Mouse (Mus musculus) liver, adult 2 months (tissue): ENCODE results near the gene AI837181. TPM values are rescaled to one million over a fixed set of nuclear protein-coding genes. Genes with fewer than 3 reads are reported as not detected.
"Not testable (repeated sequence)": the region's sequence is repeated elsewhere in the genome, so short reads cannot be mapped to it uniquely, and the experiment has no call there.

Source experiments
- DNase-seq: peaks from one replicate; pipeline ENCODE4 v3.0.0-alpha.2; 2011; ENCODE audit warnings: low read depth, low spot score; ENCODE audit errors: extremely low read depth
- H3K27ac ChIP-seq: fragments of 200-500 bp; replicated peaks from 2 replicates; pipeline ENCODE4 v1.5.1; 2012; ENCODE audit warnings: low read depth, mild to moderate bottlenecking, control low read depth, inconsistent platforms, low read length; ENCODE audit not compliant: insufficient read depth
- H3K27me3 ChIP-seq: fragments of 200-500 bp; 2 replicates; pipeline ENCODE4 v1.6.1; 2012; ENCODE audit warnings: mild to moderate bottlenecking, moderate library complexity, low read length, inconsistent platforms; ENCODE audit not compliant: control insufficient read depth, insufficient read depth
- H3K36me3 ChIP-seq: fragments of 200-500 bp; 2 replicates; pipeline ENCODE4 v1.6.1; 2012; ENCODE audit warnings: low read length, inconsistent platforms; ENCODE audit not compliant: control insufficient read depth, insufficient read depth
- H3K4me1 ChIP-seq: fragments of 200-500 bp; 2 replicates; pipeline ENCODE4 v1.6.1; 2011; ENCODE audit warnings: low read length; ENCODE audit not compliant: control insufficient read depth, insufficient read depth
- H3K4me3 ChIP-seq: fragments of 200-500 bp; 2 replicates; pipeline ENCODE4 v1.5.1; 2011; ENCODE audit warnings: low read depth, mild to moderate bottlenecking, control low read depth, low read length, moderate library complexity; ENCODE audit not compliant: insufficient read depth
- H3K79me2 ChIP-seq: fragments of 200-500 bp; 2 replicates; pipeline ENCODE4 v1.6.1; 2012; ENCODE audit warnings: inconsistent platforms, mild to moderate bottlenecking, low read length, moderate library complexity; ENCODE audit not compliant: control insufficient read depth, insufficient read depth
- H3K9ac ChIP-seq: fragments of 200-500 bp; 2 replicates; pipeline ENCODE4 v1.6.1; 2012; ENCODE audit warnings: low read depth, mild to moderate bottlenecking, control low read depth, inconsistent platforms, low read length
- CTCF ChIP-seq: fragments of 200-500 bp; IDR thresholded peaks from 2 replicates; pipeline ENCODE4 v1.5.1; 2011; ENCODE audit warnings: low read depth, low read length, control low read depth
- POLR2A ChIP-seq: fragments of 200-500 bp; IDR thresholded peaks from 2 replicates; pipeline ENCODE4 v1.6.1; 2011; ENCODE audit warnings: low read length, control low read depth; ENCODE audit not compliant: insufficient read depth; ENCODE audit errors: extremely low read depth
- WGBS: fragments of 180-500 bp; shearing (Covaris S2); methylation state at CpG from one replicate; pipeline ENCODE4 v1.1.7; 2018; 5-methylcytosine and 5-hydroxymethylcytosine counted together
- polyA plus RNA-seq: library from polyadenylated mRNA; depleted of rRNA; stranded (reverse); fragments of >200 nt; gene quantifications from 2 replicates; pipeline ENCODE4 v1.2.3, GENCODE M21; 2012
- total RNA-seq: library from RNA; depleted of rRNA; stranded (reverse); fragments of >200 nt; gene quantifications from 2 replicates; pipeline ENCODE4 v1.2.3, GENCODE M21; 2014

The AI837181 gene
- total and polyA plus RNA-seq, 2 experiments, result 7.8 to 36.6 TPM

GRCm38 (mm10) chr19:5402293-5402692 lies 22.7 kb upstream of the AI837181 start, which contains the start of gene Tsga10ip:
Tsga10ip (minus strand) TSS chr19:5402526.
- Histone ChIP-seq H3K27ac (no peak within 1 kb of the TSS), H3K36me3 (no peaks in the 10 kb centered on the region), H3K4me1 (peaks cover 4% of the 10 kb centered on the region; the same call in 1 of the 2 replicates), H3K27me3 (no peaks in the 10 kb centered on the region), H3K9ac (no peak within 1 kb of the TSS), H3K79me2 (no peaks in the 10 kb centered on the region), H3K4me3 (no peak within 1 kb of the TSS)
- 86% methylated on average over 8 of the region's 8 CpGs for WGBS
- TF ChIP-seq POLR2A, result no peak
- TF ChIP-seq CTCF, result no peak
- no peak for DNase-seq

GRCm38 (mm10) chr19:5405924-5406323 lies 19.0 kb upstream of the AI837181 start:
- 7% methylated on average over 7 of the region's 7 CpGs for WGBS
- peak overlapping the region; percentile 65 for H3K9ac ChIP-seq
- TF ChIP-seq CTCF (no peak), POLR2A (no peak)

GRCm38 (mm10) chr19:5406531-5407126 lies 18.3 kb upstream of the AI837181 start:
- peak overlapping the region; percentile 58 for H3K4me3 ChIP-seq
- under 1% methylated on average over 25 of the region's 25 CpGs for WGBS
- peak overlapping the region; percentile 94 for H3K27ac ChIP-seq
- peak overlapping the region; percentile 75 for H3K9ac ChIP-seq
- H3K4me1 ChIP-seq, result peaks cover 17% of the 10 kb centered on the region
- not testable (repeated sequence) for H3K79me2 ChIP-seq, H3K36me3 ChIP-seq, H3K27me3 ChIP-seq
- peak; percentile 22; the same call in 1 of the 2 replicates for TF ChIP-seq POLR2A
- DNase-seq, result peak; percentile 70

More at GRCm38 (mm10) chr19:5405924-5406323, 19.0 kb upstream of the AI837181 start:
- H3K27me3 ChIP-seq, result no peaks in the 10 kb centered on the region
- H3K4me3 ChIP-seq, result peak overlapping the region; percentile 44
- peak overlapping the region; percentile 69 for H3K27ac ChIP-seq
- no peaks in the 10 kb centered on the region for H3K36me3 ChIP-seq
- DNase-seq, result no peak
- 0 out of 2 replicates have a peak, but pooled peaks cover 3% of the 10 kb centered on the region for H3K79me2 ChIP-seq
- peaks cover 17% of the 10 kb centered on the region for H3K4me1 ChIP-seq

GRCm38 (mm10) chr19:5407133-5407532 lies 17.8 kb upstream of the AI837181 start:
- no peaks in the 10 kb centered on the region for H3K27me3 ChIP-seq
- 5% methylated on average over 7 of the region's 7 CpGs for WGBS
- H3K9ac ChIP-seq, result peak overlapping the region; percentile 75
- peak overlapping the region; percentile 94 for H3K27ac ChIP-seq
- no peaks in the 10 kb centered on the region for H3K36me3 ChIP-seq
- H3K79me2 ChIP-seq, result 0 out of 2 replicates have a peak, but pooled peaks cover 3% of the 10 kb centered on the region
- peaks cover 17% of the 10 kb centered on the region for H3K4me1 ChIP-seq
- H3K4me3 ChIP-seq, result peak overlapping the region; percentile 58
- TF ChIP-seq POLR2A (no peak), CTCF (peak; percentile 80)
- peak; percentile 78 for DNase-seq

- Histone ChIP-seq H3K9ac (peak overlapping the region; percentile 24; the same call in 1 of the 2 replicates), H3K79me2 (0 out of 2 replicates have a peak, but pooled peaks cover 3% of the 10 kb centered on the region)
Observed at GRCm38 (mm10) chr19:5408057-5409001, 16.6 kb upstream of the AI837181 start.

More at GRCm38 (mm10) chr19:5408057-5409001, 16.6 kb upstream of the AI837181 start:
- H3K4me3 ChIP-seq, result no peak overlapping the region
- TF ChIP-seq CTCF, result no peak
- TF ChIP-seq POLR2A, result no peak
- H3K27ac ChIP-seq, result peak overlapping the region; percentile 94
- peak; percentile 64 for DNase-seq
- H3K4me1 ChIP-seq, result peaks cover 17% of the 10 kb centered on the region
- no peaks in the 10 kb centered on the region for H3K27me3 ChIP-seq
- no peaks in the 10 kb centered on the region for H3K36me3 ChIP-seq
- 64% methylated on average over 13 of the region's 13 CpGs for WGBS
